Mouse (Mus musculus) MEL (cell line): ENCODE data around the gene Ilf2. TPM values are rescaled to one million over a fixed set of nuclear protein-coding genes. Genes with fewer than 3 reads are reported as not detected.
A peak's percentile ranks its signal among the peaks of the same experiment; 100 is the strongest.

Source experiments
- DNase-seq: peaks from one replicate; pipeline ENCODE4 v3.0.0; 2011; ENCODE audit warnings: low read depth, low spot score
- H3K27ac ChIP-seq: 2 replicates; pipeline ENCODE4 v1.5.1; 2012; ENCODE audit warnings: low read depth, mild to moderate bottlenecking, control low read depth, low read length, moderate library complexity; ENCODE audit not compliant: control insufficient read depth
- H3K27me3 ChIP-seq, 2 experiments: fragments of 150-350 bp in 1 of 2; sonication (generic) in 1 of 2; 2 replicates each; pipeline ENCODE4 v1.6.1; 2012; ENCODE audit warnings: low read length in 2 of 2, mild to moderate bottlenecking in 2 of 2, improper control_type of control experiment in 1 of 2, moderate library complexity in 1 of 2; ENCODE audit not compliant: insufficient read depth in 2 of 2, control insufficient read depth in 1 of 2
- H3K36me3 ChIP-seq, 2 experiments: 2 replicates each; pipeline ENCODE4 v1.6.1; 2012 to 2014; ENCODE audit warnings: low read length in 2 of 2, improper control_type of control experiment in 1 of 2, inconsistent platforms in 1 of 2, mild to moderate bottlenecking in 1 of 2; ENCODE audit not compliant: insufficient read depth in 2 of 2, control insufficient read depth in 1 of 2
- H3K4me1 ChIP-seq, 2 experiments: fragments of 150-350 bp in 1 of 2; sonication (generic) in 1 of 2; 2 replicates each; pipeline ENCODE4 v1.6.1; 2012; ENCODE audit warnings: low read length in 2 of 2, improper control_type of control experiment in 1 of 2, mild to moderate bottlenecking in 1 of 2; ENCODE audit not compliant: insufficient read depth in 2 of 2, control insufficient read depth in 1 of 2
- H3K4me3 ChIP-seq, 2 experiments: fragments of 150-350 bp in 1 of 2; sonication (generic) in 1 of 2; 2 replicates each; pipeline ENCODE4 v1.5.1; 2012; ENCODE audit warnings: low read depth in 2 of 2, low read length in 2 of 2, mild to moderate bottlenecking in 2 of 2, moderate library complexity in 2 of 2, control low read depth in 1 of 2, improper control_type of control experiment in 1 of 2; ENCODE audit not compliant: control insufficient read depth in 1 of 2, insufficient read depth in 1 of 2
- H3K79me2 ChIP-seq: 2 replicates; pipeline ENCODE4 v1.6.1; 2012; ENCODE audit warnings: mild to moderate bottlenecking, low read length, moderate library complexity; ENCODE audit not compliant: control insufficient read depth, poor library complexity, insufficient read depth
- H3K9ac ChIP-seq: 2 replicates; pipeline ENCODE4 v1.6.1; 2012; ENCODE audit warnings: low read depth, mild to moderate bottlenecking, control low read depth, low read length, moderate library complexity; ENCODE audit not compliant: control insufficient read depth, poor library complexity, severe bottlenecking
- H3K9me3 ChIP-seq: fragments of 150-350 bp; sonication (generic); replicated peaks from 2 replicates; pipeline ENCODE4 v1.6.1; 2012; ENCODE audit warnings: mild to moderate bottlenecking, low read length, improper control_type of control experiment, moderate library complexity; ENCODE audit not compliant: insufficient read depth
- CHD1 ChIP-seq: IDR thresholded peaks from 2 replicates; pipeline ENCODE4 v1.6.1; 2012; ENCODE audit warnings: low read depth, mild to moderate bottlenecking, inconsistent platforms, low read length, improper control_type of control experiment
- CHD2 ChIP-seq: IDR thresholded peaks from 2 replicates; pipeline ENCODE4 v1.6.1; 2011; ENCODE audit warnings: low read length, improper control_type of control experiment
- CTCF ChIP-seq, 3 experiments: IDR thresholded peaks in 2 of 3; conservative IDR thresholded peaks in 1 of 3; 2 replicates each; pipeline ENCODE4 v1.5.1; 2011 to 2012; ENCODE audit warnings: low read length in 3 of 3, low read depth in 2 of 3, mild to moderate bottlenecking in 2 of 3, improper control_type of control experiment in 1 of 3, inconsistent platforms in 1 of 3, mixed read lengths in 1 of 3, moderate library complexity in 1 of 3; ENCODE audit not compliant: control insufficient read depth in 1 of 3, insufficient read depth in 1 of 3, poor library complexity in 1 of 3, severe bottlenecking in 1 of 3
- ELF1 ChIP-seq: IDR thresholded peaks from 2 replicates; pipeline ENCODE4 v1.6.1; 2014; ENCODE audit warnings: low read depth, mild to moderate bottlenecking, inconsistent platforms, low read length, improper control_type of control experiment, moderate library complexity
- GATA1 ChIP-seq: IDR thresholded peaks from 2 replicates; pipeline ENCODE4 v1.6.1; 2011; ENCODE audit warnings: low read depth, low read length, improper control_type of control experiment
- HCFC1 ChIP-seq: IDR thresholded peaks from 2 replicates; pipeline ENCODE4 v1.6.1; 2012; ENCODE audit warnings: low read depth, mild to moderate bottlenecking, inconsistent platforms, low read length, improper control_type of control experiment, moderate library complexity
- JUND ChIP-seq: IDR thresholded peaks from 2 replicates; pipeline ENCODE4 v1.6.1; 2011; ENCODE audit warnings: low read depth, mild to moderate bottlenecking, improper control_type of control experiment, low read length
- KAT2A ChIP-seq: conservative IDR thresholded peaks from 2 replicates; pipeline ENCODE4 v1.6.1; 2012; ENCODE audit warnings: low read depth, low read length, improper control_type of control experiment, inconsistent platforms
- MAZ ChIP-seq: IDR thresholded peaks from 2 replicates; pipeline ENCODE4 v1.6.1; 2012; ENCODE audit warnings: low read depth, mild to moderate bottlenecking, inconsistent platforms, low read length, improper control_type of control experiment
- MEF2A ChIP-seq: IDR thresholded peaks from 2 replicates; pipeline ENCODE4 v1.6.1; 2014; ENCODE audit warnings: low read depth, mild to moderate bottlenecking, inconsistent platforms, low read length, improper control_type of control experiment; ENCODE audit not compliant: poor library complexity, insufficient replicate concordance, severe bottlenecking; ENCODE audit errors: extremely low read depth
- MXI1 ChIP-seq: IDR thresholded peaks from 2 replicates; pipeline ENCODE4 v1.6.1; 2011; ENCODE audit warnings: mild to moderate bottlenecking, low read depth, low read length, improper control_type of control experiment
- NELFE ChIP-seq: IDR thresholded peaks from 2 replicates; pipeline ENCODE4 v1.6.1; 2011; ENCODE audit warnings: low read depth, low read length, improper control_type of control experiment
- POLR2A ChIP-seq, 2 experiments: IDR thresholded peaks; 2 replicates each; pipeline ENCODE4 v1.6.1; 2011 to 2012; ENCODE audit warnings: low read length in 2 of 2, mild to moderate bottlenecking in 2 of 2, control low read depth in 1 of 2, improper control_type of control experiment in 1 of 2, low read depth in 1 of 2, moderate library complexity in 1 of 2; ENCODE audit not compliant: control insufficient read depth in 1 of 2, insufficient read depth in 1 of 2, poor library complexity in 1 of 2
- POLR2AphosphoS2 ChIP-seq: IDR thresholded peaks from 2 replicates; pipeline ENCODE4 v1.6.1; 2011; ENCODE audit warnings: low read length, improper control_type of control experiment
- POLR2AphosphoS5 ChIP-seq: IDR thresholded peaks from 2 replicates; pipeline ENCODE4 v1.6.1; 2012; ENCODE audit warnings: low read depth, borderline replicate concordance, mild to moderate bottlenecking, inconsistent platforms, low read length, moderate library complexity, mixed read lengths
- RCOR1 ChIP-seq: IDR thresholded peaks from 2 replicates; pipeline ENCODE4 v1.6.1; 2012; ENCODE audit warnings: low read depth, mild to moderate bottlenecking, inconsistent platforms, low read length, improper control_type of control experiment
- SIN3A ChIP-seq: IDR thresholded peaks from 2 replicates; pipeline ENCODE4 v1.6.1; 2012; ENCODE audit warnings: low read length, improper control_type of control experiment, inconsistent platforms
- SMC3 ChIP-seq: IDR thresholded peaks from 2 replicates; pipeline ENCODE4 v1.6.1; 2011; ENCODE audit warnings: low read depth, low read length, improper control_type of control experiment
- TBP ChIP-seq: IDR thresholded peaks from 2 replicates; pipeline ENCODE4 v1.8.0; 2011; ENCODE audit warnings: low read depth, low read length, improper control_type of control experiment
- UBTF ChIP-seq: IDR thresholded peaks from 2 replicates; pipeline ENCODE4 v1.6.1; 2012; ENCODE audit warnings: low read depth, mild to moderate bottlenecking, inconsistent platforms, low read length, improper control_type of control experiment, moderate library complexity, borderline replicate concordance; ENCODE audit not compliant: insufficient read depth
- USF1 ChIP-seq: IDR thresholded peaks from 2 replicates; pipeline ENCODE4 v1.6.1; 2014; ENCODE audit warnings: low read depth, mild to moderate bottlenecking, inconsistent platforms, low read length, improper control_type of control experiment, moderate library complexity
- USF2 ChIP-seq, 2 experiments: IDR thresholded peaks; 2 replicates each; pipeline ENCODE4 v1.6.1; 2011 to 2012; ENCODE audit warnings: improper control_type of control experiment in 2 of 2, low read length in 2 of 2, borderline replicate concordance in 1 of 2, inconsistent platforms in 1 of 2, low read depth in 1 of 2, mild to moderate bottlenecking in 1 of 2; ENCODE audit not compliant: insufficient read depth in 1 of 2
- ZC3H11A ChIP-seq: IDR thresholded peaks from 2 replicates; pipeline ENCODE4 v1.6.1; 2012; ENCODE audit warnings: low read depth, mild to moderate bottlenecking, inconsistent platforms, low read length, improper control_type of control experiment
- ZKSCAN1 ChIP-seq: IDR thresholded peaks from 2 replicates; pipeline ENCODE4 v1.6.1; 2012; ENCODE audit warnings: low read depth, mild to moderate bottlenecking, inconsistent platforms, low read length, improper control_type of control experiment, moderate library complexity
- ZNF384 ChIP-seq: IDR thresholded peaks from 2 replicates; pipeline ENCODE4 v1.6.1; 2012; ENCODE audit warnings: low read depth, mild to moderate bottlenecking, inconsistent platforms, low read length, improper control_type of control experiment
- polyA plus RNA-seq, 2 experiments: library from polyadenylated mRNA; stranded (reverse) in 1 of 2; unstranded in 1 of 2; fragments of >175 nt in 1 of 2; fragments of >200 nt in 1 of 2; gene quantifications; 2 replicates each; pipeline versions ENCODE4 v1.2.1 to v1.2.4; 2012; ENCODE audit warnings: low replicate concordance in 2 of 2, low read depth in 1 of 2; ENCODE audit not compliant: insufficient read length in 2 of 2, insufficient read depth in 1 of 2, missing spikeins in 1 of 2
- total RNA-seq: library from RNA; depleted of rRNA; stranded (reverse); fragments of 300-350 nt; gene quantifications from 2 replicates; pipeline ENCODE4 v1.2.3, GENCODE M21; 2012

Gene Ilf2
- total and polyA plus RNA-seq, 3 experiments: 107 to 223 (median 175) TPM

DNA sequence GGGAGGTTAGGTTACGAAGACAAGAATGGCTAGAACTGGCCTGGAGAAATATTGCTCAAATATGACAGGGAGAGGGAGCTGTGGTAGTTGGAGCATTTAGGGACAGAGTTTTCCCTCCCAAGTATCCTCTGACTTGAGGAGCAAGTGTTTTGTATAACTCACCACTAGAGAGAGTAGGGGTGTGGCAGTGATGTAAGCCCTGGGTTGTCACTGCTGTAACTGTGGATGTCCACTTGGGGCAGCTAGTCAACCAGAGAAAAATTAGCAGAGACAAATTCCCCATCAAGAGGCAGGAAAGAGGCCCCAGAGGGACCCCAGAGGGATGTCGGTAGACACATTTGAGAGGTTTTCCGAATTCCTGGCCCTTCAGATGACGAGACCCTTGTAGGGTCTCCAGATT lies 49.5 kb downstream of the Ilf2 start (continued):
- TF ChIP-seq NELFE (no peak), USF2 (IDR thresholded peaks at IDR 0.05; ENCODE audit: borderline replicate concordance in 1 of 2, insufficient read depth in 1 of 2, low read depth in 1 of 2, low read length in 2 of 2) (no peak), RCOR1 (no peak), CHD1 (no peak), CTCF (IDR thresholded peaks at IDR 0.05 in 2 of 3, conservative IDR thresholded peaks at IDR 0.05 in 1 of 3; ENCODE audit: control insufficient read depth in 1 of 3, insufficient read depth in 1 of 3, low read depth in 2 of 3, low read length in 3 of 3, poor library complexity in 1 of 3, severe bottlenecking in 1 of 3) (peak in 2 of 3 experiments; percentile 71 to 78)
- TF ChIP-seq, all 39 proteins: peak for 6

DNA sequence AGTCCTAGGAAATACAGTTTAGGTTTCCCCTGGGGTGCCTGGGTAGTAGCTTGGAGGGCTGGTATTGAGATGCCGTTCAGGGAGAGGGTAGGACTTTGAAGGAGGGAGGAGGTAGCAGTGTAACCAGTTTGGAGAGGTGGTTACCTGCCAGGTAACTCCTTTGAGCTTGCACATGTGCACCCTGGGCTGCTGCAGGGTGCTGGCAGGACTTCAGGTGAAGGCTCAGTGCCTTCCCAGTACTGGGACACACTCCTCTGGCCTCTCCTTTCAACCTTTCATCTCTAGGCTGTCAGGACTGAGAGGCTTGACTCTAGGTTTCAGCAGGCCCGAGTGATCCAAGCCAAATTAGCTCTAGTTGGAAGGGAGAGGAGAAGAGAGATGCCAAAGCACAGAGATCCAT lies 50.1 kb downstream of the Ilf2 start:
- Histone ChIP-seq H3K4me1 (peaks cover 2 to 13% of the 10 kb centered on the region in 2 experiments; a peak in 2 of 4 replicates), H3K36me3 (no peaks in the 10 kb centered on the region; a peak in 2 of 4 replicates), H3K27ac (no peak overlapping the region), H3K27me3 (no peaks in the 10 kb centered on the region), H3K9ac (no peak overlapping the region; the same call in 1 of the 2 replicates), H3K4me3 (peak overlapping the region; percentile 36 to 42), H3K79me2 (no peaks in the 10 kb centered on the region), H3K9me3 (no peaks in the 10 kb centered on the region)
- DNase-seq: no peak
- TF ChIP-seq MXI1 (no peak), ELF1 (no peak), POLR2AphosphoS5 (no peak), TBP (no peak), CHD1 (no peak), ZKSCAN1 (no peak), SIN3A (no peak), USF1 (no peak)

DNA sequence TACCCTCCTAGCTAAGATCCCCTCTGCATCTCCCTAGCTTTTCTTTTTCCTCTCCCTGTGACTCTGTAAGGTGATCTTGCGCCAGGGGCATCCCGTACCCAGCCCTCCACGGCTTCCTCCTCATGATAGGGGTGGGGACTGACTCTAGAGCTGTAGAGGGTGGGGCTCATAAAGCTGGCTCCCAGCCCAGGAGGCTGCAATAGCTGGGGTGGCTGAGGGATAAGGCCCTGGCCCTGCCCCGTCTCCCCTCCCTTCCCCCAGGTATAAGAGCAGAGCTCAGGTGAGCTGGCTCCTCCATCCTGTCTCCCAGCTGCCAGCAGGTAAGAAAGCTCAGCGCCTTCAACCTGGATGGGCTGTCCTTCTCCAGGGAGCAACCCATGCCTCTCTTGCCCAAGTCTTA lies 50.7 kb downstream of the Ilf2 start, which contains the start of gene S100a14:
S100a14 (plus strand) TSS at position 277 of the 400 bp plus-strand sequence.
- Histone ChIP-seq H3K4me1 (peaks cover 2 to 13% of the 10 kb centered on the region in 2 experiments; a peak in 2 of 4 replicates), H3K9me3 (no peaks in the 10 kb centered on the region), H3K79me2 (no peaks in the 10 kb centered on the region), H3K27ac (no peak within 1 kb of the TSS), H3K36me3 (no peaks in the 10 kb centered on the region; a peak in 2 of 4 replicates), H3K4me3 (peak within 1 kb of the TSS; percentile 36 to 42), H3K9ac (peak within 1 kb of the TSS; percentile 37; the same call in 1 of the 2 replicates), H3K27me3 (peaks cover 0 to 2% of the 10 kb centered on the region in 2 experiments; a peak in 1 of 4 replicates)
- DNase-seq: peak; percentile 89
- TF ChIP-seq MEF2A: no peak
- no peak for TF ChIP-seq TBP
- TF ChIP-seq ZNF384: no peak
- TF ChIP-seq USF1: no peak
- no peak for TF ChIP-seq POLR2AphosphoS2
- TF ChIP-seq JUND: no peak
- TF ChIP-seq KAT2A: no peak
- no peak for TF ChIP-seq UBTF
- TF ChIP-seq SIN3A: peak; percentile 63
- TF ChIP-seq POLR2A (IDR thresholded peaks at IDR 0.05; ENCODE audit: control insufficient read depth in 1 of 2, insufficient read depth in 1 of 2, low read depth in 1 of 2, low read length in 2 of 2, poor library complexity in 1 of 2): peak in 1 of 2 experiments; percentile 23; a peak in 1 of 4 replicates
- TF ChIP-seq MXI1: no peak
- TF ChIP-seq MAZ: peak; percentile 75; the same call in 1 of the 2 replicates
- TF ChIP-seq GATA1: no peak
- TF ChIP-seq ZC3H11A: no peak
- TF ChIP-seq RCOR1: no peak
- TF ChIP-seq SMC3: no peak
- TF ChIP-seq HCFC1: 0 out of 2 replicates have a peak, but pooled peaks have one; percentile 39
- TF ChIP-seq CHD2: no peak
